Mouse (Mus musculus) heart, postnatal 4 days (tissue): Measurements from ENCODE around the gene BC048679. TPM values are rescaled to one million over a fixed set of nuclear protein-coding genes. Genes with fewer than 3 reads are reported as not detected.

ENCODE experiments used
- DNase-seq: peaks from one replicate; pipeline ENCODE4 v3.0.0; 2021
- total RNA-seq, 2 experiments: library from RNA; stranded (reverse); gene quantifications; 2 replicates each; pipeline ENCODE4 v1.2.3; 2021

The BC048679 gene
- total RNA-seq, 2 experiments from 2014 or later: not detected

- DNase-seq: no peak
Measured at GRCm38 (mm10) chr7:81476833-81477232, 21.2 kb downstream of the BC048679 start.

- no peak for DNase-seq
Measured at GRCm38 (mm10) chr7:81475221-81475620, 22.9 kb downstream of the BC048679 start.

- DNase-seq: no peak
Measured at GRCm38 (mm10) chr7:81464906-81465450, 33.1 kb downstream of the BC048679 start.

GRCm38 (mm10) chr7:81464116-81464515, 34.0 kb downstream of the BC048679 start:
- peak; percentile 46 for DNase-seq

- no peak for DNase-seq
Measured at GRCm38 (mm10) chr7:81462815-81463214, 35.3 kb downstream of the BC048679 start.

GRCm38 (mm10) chr7:81455155-81455651, 42.9 kb downstream of the BC048679 start, which contains the start of gene Cpeb1:
Cpeb1 (minus strand) TSS chr7:81455465.
- peak; percentile 76 for DNase-seq

GRCm38 (mm10) chr7:81454331-81455039, 43.6 kb downstream of the BC048679 start:
- DNase-seq: peak; percentile 47

GRCm38 (mm10) chr7:81453443-81454274, 44.4 kb downstream of the BC048679 start:
- peak; percentile 31 for DNase-seq

GRCm38 (mm10) chr7:81452971-81453441, 45.1 kb downstream of the BC048679 start:
- peak; percentile 34 for DNase-seq

Other genes starting within 250 kb of the BC048679 start
- gene Rps17, start 153.0 kb downstream of the BC048679 start, total RNA-seq: 1,000 to 10,000 TPM; 1,107 to 1,128 TPM
- gene Cpeb1, start 42.8 kb downstream of the BC048679 start, total RNA-seq: 1 to 10 TPM; 7.7 to 8.1 TPM
- gene Ap3b2, start 4.4 kb downstream of the BC048679 start, total RNA-seq: under 1 TPM; 0.14 TPM
- 100 to 1,000 TPM; 199 to 200 TPM for gene Fsd2, start 68.7 kb upstream of the BC048679 start, total RNA-seq
- gene Whamm, start 73.0 kb upstream of the BC048679 start, total RNA-seq: 1 to 10 TPM; 8.3 to 8.4 TPM
- gene Homer2, start 209.2 kb upstream of the BC048679 start, total RNA-seq: 10 to 100 TPM; 60.7 to 63.1 TPM